Mouse (Mus musculus): Measurements from ENCODE around the gene Cyp51. TPM values are rescaled to one million over a fixed set of nuclear protein-coding genes. Genes with fewer than 3 reads are reported as not detected.
A peak's percentile ranks its signal among the peaks of the same experiment; 100 is the strongest.
"Not testable (repeated sequence)": the region's sequence is repeated elsewhere in the genome, so short reads cannot be mapped to it uniquely, and the experiment has no call there.

Gene Cyp51
- polyA plus RNA-seq (2012; ENCODE audit: insufficient read depth, insufficient read length, low replicate concordance, missing spikeins) = not detected in 2 replicates

- H3K4me1 ChIP-seq (ENCODE audit: control insufficient read depth, insufficient read depth, low read length) = 0 out of 2 replicates have a peak, but pooled peaks cover under 1% of the 10 kb centered on the region
- TF ChIP-seq CTCF (IDR thresholded peaks at IDR 0.05; ENCODE audit: insufficient read depth, low read depth, low read length) = no peak
- peak; percentile 60 for TF ChIP-seq POLR2A (IDR thresholded peaks at IDR 0.05; ENCODE audit: insufficient read depth, low read depth, low read length)
- peak within 1 kb of the TSS; percentile 100 for H3K27ac ChIP-seq (ENCODE audit: insufficient read depth, low read depth, low read length)
- under 1% methylated on average over 59 of the region's 59 CpGs for WGBS
- H3K4me3 ChIP-seq (ENCODE audit: insufficient read depth, low read depth, low read length) = peak within 1 kb of the TSS; percentile 73
Measured at GRCm38 (mm10) chr5:4104341-4105040, at the start of gene Cyp51. Cyp51 (minus strand) TSS chr5:4104746.

- no peak overlapping the region for H3K4me3 ChIP-seq (ENCODE audit: insufficient read depth, low read depth, low read length)
- no peaks in the 10 kb centered on the region for H3K4me1 ChIP-seq (ENCODE audit: control insufficient read depth, insufficient read depth, low read length)
- H3K27ac ChIP-seq (ENCODE audit: insufficient read depth, low read depth, low read length) = no peak overlapping the region
- TF ChIP-seq CTCF (IDR thresholded peaks at IDR 0.05; ENCODE audit: insufficient read depth, low read depth, low read length) = no peak
- no peak for TF ChIP-seq POLR2A (IDR thresholded peaks at IDR 0.05; ENCODE audit: insufficient read depth, low read depth, low read length)
- WGBS = 97% methylated on average over 5 of the region's 5 CpGs
Measured at GRCm38 (mm10) chr5:4112570-4113098, 8.1 kb upstream of the Cyp51 start.

- not testable (repeated sequence) for H3K27ac ChIP-seq (ENCODE audit: insufficient read depth, low read depth, low read length); H3K4me3 ChIP-seq (ENCODE audit: insufficient read depth, low read depth, low read length); H3K4me1 ChIP-seq (ENCODE audit: control insufficient read depth, insufficient read depth, low read length)
- 69% methylated on average over 7 of the region's 7 CpGs for WGBS
Measured at GRCm38 (mm10) chr5:4107056-4107455, 2.5 kb upstream of the Cyp51 start.

GRCm38 (mm10) chr5:4105651-4106186 is 1.2 kb upstream of the Cyp51 start:
- H3K27ac ChIP-seq (ENCODE audit: insufficient read depth, low read depth, low read length) = no peak overlapping the region
- H3K4me3 ChIP-seq (ENCODE audit: insufficient read depth, low read depth, low read length) = no peak overlapping the region
- TF ChIP-seq POLR2A (IDR thresholded peaks at IDR 0.05; ENCODE audit: insufficient read depth, low read depth, low read length) = no peak
- no peak for TF ChIP-seq CTCF (IDR thresholded peaks at IDR 0.05; ENCODE audit: insufficient read depth, low read depth, low read length)
- 93% methylated on average over 2 of the region's 2 CpGs for WGBS
- no peaks in the 10 kb centered on the region for H3K4me1 ChIP-seq (ENCODE audit: control insufficient read depth, insufficient read depth, low read length)

- under 1% methylated on average over 41 of the region's 41 CpGs for WGBS
- Histone ChIP-seq H3K27ac (ENCODE audit: insufficient read depth, low read depth, low read length) (peak overlapping the region; percentile 86), H3K4me1 (ENCODE audit: control insufficient read depth, insufficient read depth, low read length) (peaks cover 2% of the 10 kb centered on the region; the same call in 1 of the 2 replicates), H3K4me3 (ENCODE audit: insufficient read depth, low read depth, low read length) (peak overlapping the region; percentile 73)
- no peak for TF ChIP-seq POLR2A (IDR thresholded peaks at IDR 0.05; ENCODE audit: insufficient read depth, low read depth, low read length)
Measured at GRCm38 (mm10) chr5:4103626-4104340, 763 bp downstream of the Cyp51 start.

GRCm38 (mm10) chr5:4101770-4102169 is 2.8 kb downstream of the Cyp51 start:
- no peak overlapping the region for H3K4me3 ChIP-seq (ENCODE audit: insufficient read depth, low read depth, low read length)
- TF ChIP-seq CTCF (IDR thresholded peaks at IDR 0.05; ENCODE audit: insufficient read depth, low read depth, low read length) (no peak), POLR2A (IDR thresholded peaks at IDR 0.05; ENCODE audit: insufficient read depth, low read depth, low read length) (no peak)
- peaks cover 2% of the 10 kb centered on the region; the same call in 1 of the 2 replicates for H3K4me1 ChIP-seq (ENCODE audit: control insufficient read depth, insufficient read depth, low read length)
- 93% methylated on average over 2 of the region's 2 CpGs for WGBS
- no peak overlapping the region for H3K27ac ChIP-seq (ENCODE audit: insufficient read depth, low read depth, low read length)

GRCm38 (mm10) chr5:4101031-4101430 is 3.5 kb downstream of the Cyp51 start:
- Histone ChIP-seq H3K27ac (ENCODE audit: insufficient read depth, low read depth, low read length) (no peak overlapping the region), H3K4me1 (ENCODE audit: control insufficient read depth, insufficient read depth, low read length) (peaks cover 2% of the 10 kb centered on the region; the same call in 1 of the 2 replicates), H3K4me3 (ENCODE audit: insufficient read depth, low read depth, low read length) (no peak overlapping the region)
- 92% methylated on average over 4 of the region's 4 CpGs for WGBS
- TF ChIP-seq CTCF (IDR thresholded peaks at IDR 0.05; ENCODE audit: insufficient read depth, low read depth, low read length) = no peak
- no peak for TF ChIP-seq POLR2A (IDR thresholded peaks at IDR 0.05; ENCODE audit: insufficient read depth, low read depth, low read length)

- TF ChIP-seq CTCF (IDR thresholded peaks at IDR 0.05; ENCODE audit: insufficient read depth, low read depth, low read length) = no peak
- TF ChIP-seq POLR2A (IDR thresholded peaks at IDR 0.05; ENCODE audit: insufficient read depth, low read depth, low read length) = no peak
- Histone ChIP-seq H3K27ac (ENCODE audit: insufficient read depth, low read depth, low read length) (no peak overlapping the region), H3K4me1 (ENCODE audit: control insufficient read depth, insufficient read depth, low read length) (peaks cover 2% of the 10 kb centered on the region; the same call in 1 of the 2 replicates), H3K4me3 (ENCODE audit: insufficient read depth, low read depth, low read length) (no peak overlapping the region)
- 97% methylated on average over 5 of the region's 5 CpGs for WGBS
Measured at GRCm38 (mm10) chr5:4094471-4094870, 10.1 kb downstream of the Cyp51 start.

GRCm38 (mm10) chr5:4088190-4088589 is 16.4 kb downstream of the Cyp51 start:
- no peak overlapping the region for H3K4me3 ChIP-seq (ENCODE audit: insufficient read depth, low read depth, low read length)
- WGBS = 82% methylated on average over 5 of the region's 5 CpGs
- no peak overlapping the region for H3K27ac ChIP-seq (ENCODE audit: insufficient read depth, low read depth, low read length)
- H3K4me1 ChIP-seq (ENCODE audit: control insufficient read depth, insufficient read depth, low read length) = peaks cover 2% of the 10 kb centered on the region
- TF ChIP-seq POLR2A (IDR thresholded peaks at IDR 0.05; ENCODE audit: insufficient read depth, low read depth, low read length) (no peak), CTCF (IDR thresholded peaks at IDR 0.05; ENCODE audit: insufficient read depth, low read depth, low read length) (no peak)
